Mouse (Mus musculus) CH12.LX (cell line): ENCODE data around the gene Ccdc88c.

Experiments used
- CTCF ChIP-seq, 2 experiments: IDR thresholded peaks in 1 of 2; conservative IDR thresholded peaks in 1 of 2; 2 replicates each; pipeline ENCODE4 v1.5.1; 2011 to 2012; ENCODE audit warnings: low read depth in 2 of 2, low read length in 2 of 2, improper control_type of control experiment in 1 of 2, inconsistent platforms in 1 of 2, mild to moderate bottlenecking in 1 of 2, moderate library complexity in 1 of 2
- ELF1 ChIP-seq: IDR thresholded peaks from 2 replicates; pipeline ENCODE4 v1.6.1; 2014; ENCODE audit warnings: low read depth, mild to moderate bottlenecking, inconsistent platforms, low read length, improper control_type of control experiment
- EP300 ChIP-seq: IDR thresholded peaks from 2 replicates; pipeline ENCODE4 v1.6.1; 2011; ENCODE audit warnings: low read length, improper control_type of control experiment
- MAX ChIP-seq: IDR thresholded peaks from 2 replicates; pipeline ENCODE4 v1.6.1; 2011; ENCODE audit warnings: low read length, improper control_type of control experiment
- POLR2A ChIP-seq: IDR thresholded peaks from 2 replicates; pipeline ENCODE4 v1.6.1; 2011; ENCODE audit warnings: low read depth, mild to moderate bottlenecking, improper control_type of control experiment, low read length
- POLR2AphosphoS2 ChIP-seq: IDR thresholded peaks from 2 replicates; pipeline ENCODE4 v1.6.1; 2011; ENCODE audit warnings: low read depth, low read length, improper control_type of control experiment
- SIN3A ChIP-seq: IDR thresholded peaks from 2 replicates; pipeline ENCODE4 v1.6.1; 2012; ENCODE audit warnings: low read length, improper control_type of control experiment, inconsistent platforms
- SMC3 ChIP-seq: IDR thresholded peaks from 2 replicates; pipeline ENCODE4 v1.6.1; 2011; ENCODE audit warnings: low read depth, low read length, improper control_type of control experiment
- TCF12 ChIP-seq: IDR thresholded peaks from 2 replicates; pipeline ENCODE4 v1.6.1; 2014; ENCODE audit warnings: low read depth, mild to moderate bottlenecking, inconsistent platforms, low read length, improper control_type of control experiment
- ZNF384 ChIP-seq: IDR thresholded peaks from 2 replicates; pipeline ENCODE4 v1.6.1; 2012; ENCODE audit warnings: low read depth, low read length, improper control_type of control experiment, inconsistent platforms

DNA sequence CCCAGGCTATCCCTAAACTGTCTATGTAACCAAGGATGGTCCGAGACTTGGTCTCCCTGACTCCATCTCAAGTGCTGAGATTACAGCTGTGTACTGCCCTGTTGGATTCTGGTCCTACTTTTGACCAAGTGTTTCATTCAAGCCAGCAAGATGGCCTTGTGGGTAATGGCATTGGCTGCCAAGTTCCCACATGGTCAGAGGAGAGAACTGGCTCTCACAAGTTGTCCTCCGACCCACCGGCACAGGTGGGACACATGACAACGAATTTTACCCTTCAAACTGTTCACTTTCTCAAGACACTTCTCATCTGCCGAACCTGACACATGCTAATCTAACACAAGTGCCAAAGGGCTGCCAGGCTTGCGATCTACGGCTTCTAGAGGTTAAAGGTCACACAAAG is 9.4 kb downstream of the Ccdc88c start:
- TF ChIP-seq CTCF (conservative IDR thresholded peaks at IDR 0.05 in 1 of 2, IDR thresholded peaks at IDR 0.05 in 1 of 2; ENCODE audit: low read depth in 2 of 2, low read length in 2 of 2) (no peak), SIN3A (no peak), ELF1 (no peak), TCF12 (no peak), EP300 (no peak), POLR2A (no peak), POLR2AphosphoS2 (no peak), ZNF384 (no peak), SMC3 (no peak), MAX (no peak)
